ENCODE assay signal across 9 mouse cellular contexts in the genomic region with DNA sequence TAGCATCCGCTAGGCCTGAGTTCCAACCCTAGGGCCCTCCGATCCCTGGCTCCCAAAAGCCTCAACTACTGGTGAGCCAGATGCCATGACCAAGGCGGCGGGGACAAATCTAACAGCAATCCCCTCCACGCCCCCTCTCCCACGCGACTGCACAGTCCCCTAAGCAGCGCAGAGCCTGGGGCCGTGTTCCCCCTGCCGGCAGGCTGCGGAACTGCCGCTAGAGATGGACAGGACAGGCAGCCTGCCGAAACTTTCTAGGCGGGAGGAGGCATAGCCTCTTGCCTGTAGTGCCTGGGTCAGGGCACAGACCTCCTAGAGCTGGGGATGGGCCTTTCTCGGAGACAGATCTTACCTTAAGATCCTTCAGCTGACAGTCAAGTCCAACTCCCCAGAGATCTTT. TPM values are rescaled to one million over a fixed set of nuclear protein-coding genes. Genes with fewer than 3 reads are reported as not detected.
DNase-seq lines count a peak whose midpoint lies in the region; ATAC-seq and TF ChIP-seq lines count a peak whose summit lies in the region.
"Had no signal": no experiment of that assay in that cellular context is flagged by ENCODE, and none has a peak within 500 bp of the region (broad histone marks: within the 10 kb centered on the region; RNA-seq: fewer than 3 reads in every experiment).

No protein-coding gene starts in this region.

- H3K36me3 ChIP-seq in ES-E14 (ENCODE audit: control insufficient read depth, insufficient read depth, low read length, poor library complexity, severe bottlenecking): no peaks in the 10 kb centered on the region
- no peaks in the 10 kb centered on the region for H3K36me3 ChIP-seq in forebrain, embryonic 16.5 days (ENCODE audit: control insufficient read depth, insufficient read depth)
- no peaks in the 10 kb centered on the region for H3K36me3 ChIP-seq in limb, embryonic 14.5 days (ENCODE audit: control insufficient read depth, insufficient read depth, low read length)
- H3K36me3 ChIP-seq: neural tube, embryonic 12.5 days had no signal

- ATAC-seq in forebrain, embryonic 16.5 days: peak; percentile 60; the same call in 1 of the 2 replicates
- peak; percentile 35; the same call in 1 of the 2 replicates for ATAC-seq in limb, embryonic 14.5 days (ENCODE audit: low FRiP score, low read depth)

- peak; percentile 44 for DNase-seq in layer of hippocampus, adult 11-12 months (ENCODE audit: low spot score)
- DNase-seq in layer of hippocampus, postnatal 36 days: no peak
- DNase-seq in ES-E14 (ENCODE audit: low read depth, low spot score): peak; percentile 70
- DNase-seq in brain, embryonic 14.5 days (ENCODE audit: low read depth): peak; percentile 70
- DNase-seq in limb, embryonic 14.5 days (ENCODE audit: low spot score): peak; percentile 56
- no peak for DNase-seq in MN1 (ENCODE audit: low spot score)

- TF ChIP-seq CTCF in brain, embryonic 14.5 days (IDR thresholded peaks at IDR 0.05; ENCODE audit: borderline replicate concordance, extremely low read depth, insufficient read depth, insufficient read length): peak; percentile 93
- TF ChIP-seq CTCF in olfactory bulb, adult 2 months (IDR thresholded peaks at IDR 0.05; ENCODE audit: insufficient read depth, low read depth, low read length): peak; percentile 86

- in situ Hi-C loops in ES-E14 (cut with MboI; ENCODE audit: low sequenced_read_pairs in 2 of 2, unreplicated experiment in 2 of 2): loop anchor here in 1 of 2 experiments (25.0 kb wide), 1 partner anchor 229 kb away; no protein-coding TSS in a partner anchor

- 11% methylated on average over 15 of the region's 15 CpGs for WGBS in forebrain, embryonic 16.5 days
- 17% methylated on average over 15 of the region's 15 CpGs for WGBS in limb, embryonic 14.5 days
- 11% methylated on average over 15 of the region's 15 CpGs for WGBS in olfactory bulb, adult 2 months

- H3K9ac ChIP-seq in ES-E14 (ENCODE audit: insufficient read depth, low read depth, low read length, poor library complexity, severe bottlenecking): no peak overlapping the region
- H3K9ac ChIP-seq in forebrain, embryonic 16.5 days (replicated peaks; ENCODE audit: low read depth, low read length): no peak overlapping the region
- no peak overlapping the region for H3K9ac ChIP-seq in limb, embryonic 14.5 days (ENCODE audit: low read depth, low read length, severe bottlenecking)
- H3K9ac ChIP-seq: neural tube, embryonic 12.5 days had no signal

- no peak overlapping the region for H3K4me3 ChIP-seq in ES-E14 (ENCODE audit: insufficient read depth in 1 of 2, low read depth in 1 of 2, low read length in 2 of 2, poor library complexity in 1 of 2, severe bottlenecking in 1 of 2)
- H3K4me3 ChIP-seq in forebrain, embryonic 16.5 days (replicated peaks; ENCODE audit: low read length): no peak overlapping the region
- H3K4me3 ChIP-seq in limb, embryonic 14.5 days (replicated peaks; ENCODE audit: low read length): no peak overlapping the region
- no peak overlapping the region for H3K4me3 ChIP-seq in olfactory bulb, adult 2 months (ENCODE audit: insufficient read depth, low read depth, low read length)
- H3K4me3 ChIP-seq: neural tube, embryonic 12.5 days had no signal

- H3K27ac ChIP-seq in ES-E14 (ENCODE audit: insufficient read depth, low read depth, low read length, poor library complexity, severe bottlenecking): no peak overlapping the region
- H3K27ac ChIP-seq in forebrain, embryonic 16.5 days (ENCODE audit: low read length): no peak overlapping the region
- H3K27ac ChIP-seq in limb, embryonic 14.5 days (replicated peaks; ENCODE audit: low read depth, low read length): no peak overlapping the region
- no peak overlapping the region for H3K27ac ChIP-seq in olfactory bulb, adult 2 months (ENCODE audit: insufficient read depth, low read depth, low read length)
- H3K27ac ChIP-seq: neural tube, embryonic 12.5 days had no signal

- no peaks in the 10 kb centered on the region for H3K27me3 ChIP-seq in forebrain, embryonic 16.5 days (replicated peaks; ENCODE audit: control insufficient read depth, insufficient read depth, low read length)
- no peaks in the 10 kb centered on the region for H3K27me3 ChIP-seq in limb, embryonic 14.5 days (ENCODE audit: control insufficient read depth, insufficient read depth, low read length)
- H3K27me3 ChIP-seq: neural tube, embryonic 12.5 days had no signal

- TF ChIP-seq POLR2A in brain, embryonic 14.5 days (IDR thresholded peaks at IDR 0.05; ENCODE audit: borderline replicate concordance, extremely low read depth, insufficient read depth, insufficient read length, poor library complexity, severe bottlenecking): no peak
- TF ChIP-seq POLR2A in limb, embryonic 14.5 days (IDR thresholded peaks at IDR 0.05; ENCODE audit: borderline replicate concordance, extremely low read depth, insufficient read depth, insufficient read length): no peak
- no peak for TF ChIP-seq POLR2A in olfactory bulb, adult 2 months (IDR thresholded peaks at IDR 0.05; ENCODE audit: insufficient read depth, low read depth, low read length)

- no peak overlapping the region for H3K4me2 ChIP-seq in forebrain, embryonic 16.5 days (ENCODE audit: low read length)
- H3K4me2 ChIP-seq in limb, embryonic 14.5 days (replicated peaks; ENCODE audit: low read depth, low read length, severe bottlenecking): no peak overlapping the region
- H3K4me2 ChIP-seq: neural tube, embryonic 12.5 days had no signal

- no peaks in the 10 kb centered on the region for H3K9me3 ChIP-seq in ES-E14 (ENCODE audit: control insufficient read depth, insufficient read depth, low read depth, low read length)
- H3K9me3 ChIP-seq in forebrain, embryonic 16.5 days (ENCODE audit: control insufficient read depth, low read length): no peaks in the 10 kb centered on the region
- no peaks in the 10 kb centered on the region for H3K9me3 ChIP-seq in limb, embryonic 14.5 days (ENCODE audit: control insufficient read depth, low read length)
- H3K9me3 ChIP-seq: neural tube, embryonic 12.5 days had no signal

- no peaks in the 10 kb centered on the region for H3K4me1 ChIP-seq in ES-E14 (ENCODE audit: control insufficient read depth in 2 of 2, insufficient read depth in 2 of 2, low read length in 2 of 2, poor library complexity in 1 of 2)
- H3K4me1 ChIP-seq in forebrain, embryonic 16.5 days (replicated peaks; ENCODE audit: control insufficient read depth, insufficient read depth, low read length): peaks cover 6% of the 10 kb centered on the region
- no peaks in the 10 kb centered on the region for H3K4me1 ChIP-seq in limb, embryonic 14.5 days (ENCODE audit: control insufficient read depth, insufficient read depth, low read length)
- no peaks in the 10 kb centered on the region for H3K4me1 ChIP-seq in olfactory bulb, adult 2 months (ENCODE audit: control insufficient read depth, insufficient read depth, low read length)
- H3K4me1 ChIP-seq: neural tube, embryonic 12.5 days had no signal

TF ChIP-seq in ES-E14, 5 proteins besides CTCF, POLR2A, EP300 and RAD21:
- TF ChIP-seq MAFK (IDR thresholded peaks at IDR 0.05; ENCODE audit: insufficient read depth, low read depth, low read length) (no peak), ZC3H11A (IDR thresholded peaks at IDR 0.05; ENCODE audit: borderline replicate concordance, low read depth, low read length) (no peak), ZNF384 (IDR thresholded peaks at IDR 0.05; ENCODE audit: low read depth, low read length) (no peak), HCFC1 (IDR thresholded peaks at IDR 0.05; ENCODE audit: borderline replicate concordance, insufficient read depth, low read length) (no peak), CHD2 (IDR thresholded peaks at IDR 0.05; ENCODE audit: low read depth, low read length) (no peak)
TF ChIP-seq in ES-E14: peak in this region for 0.

RNA-seq across cellular contexts. Expression of a gene that starts 9.7 kb away (rescaled TPM):
- total RNA-seq in layer of hippocampus, postnatal 36 days (2021): 1 to 10 TPM; 1.0 to 1.1 TPM
- total RNA-seq in ES-E14 (2012; rRNA removed): 0.89 TPM in 1 of 2 replicates, not detected in the other
- polyA plus RNA-seq in brain, embryonic 14.5 days (2012; rRNA removed): 0.26 and 0.32 TPM in 2 replicates
- polyA plus RNA-seq in forebrain, embryonic 16.5 days (2015; fragmentation: Nextera tagmentation; extraction: Ambion mirVana): 0.44 and 1.0 TPM in 2 replicates
- polyA plus RNA-seq in limb, embryonic 14.5 days (2012; rRNA removed): 9.9 and 17.1 TPM in 2 replicates
- 5.3 and 11.2 TPM in 2 replicates for polyA plus RNA-seq in limb, embryonic 14.5 days (2014; fragmentation: Nextera tagmentation; extraction: Ambion mirVana)
- not detected in 2 replicates for polyA plus RNA-seq in olfactory bulb, adult 2 months (2012; ENCODE audit: insufficient read depth, insufficient read length, low replicate concordance, missing spikeins)

RNA-seq across cellular contexts. Expression of a gene that starts 41.2 kb away (rescaled TPM):
- total RNA-seq in layer of hippocampus, postnatal 36 days (2021): 10 to 100 TPM; 32.7 to 33.8 TPM
- 1.8 and 2.9 TPM in 2 replicates for total RNA-seq in ES-E14 (2012; rRNA removed)
- polyA plus RNA-seq in brain, embryonic 14.5 days (2012; rRNA removed): 50.2 and 52.6 TPM in 2 replicates
- 32.0 and 36.2 TPM in 2 replicates for polyA plus RNA-seq in forebrain, embryonic 16.5 days (2015; fragmentation: Nextera tagmentation; extraction: Ambion mirVana)
- polyA plus RNA-seq in limb, embryonic 14.5 days (2012; rRNA removed): 6.1 and 8.2 TPM in 2 replicates
- polyA plus RNA-seq in limb, embryonic 14.5 days (2014; fragmentation: Nextera tagmentation; extraction: Ambion mirVana): 3.0 and 3.2 TPM in 2 replicates
- polyA plus RNA-seq in olfactory bulb, adult 2 months (2012; ENCODE audit: insufficient read depth, insufficient read length, low replicate concordance, missing spikeins): not detected in 2 replicates

RNA-seq across cellular contexts. Expression of a gene that starts 49.6 kb away (rescaled TPM):
- total RNA-seq in layer of hippocampus, postnatal 36 days (2021): 1 to 10 TPM in 1 of 2 experiments, under 1 TPM in 1; 0.68 to 1.1 TPM
- 1.7 and 2.2 TPM in 2 replicates for total RNA-seq in ES-E14 (2012; rRNA removed)
- polyA plus RNA-seq in brain, embryonic 14.5 days (2012; rRNA removed): 0.07 and 0.24 TPM in 2 replicates
- not detected in 2 replicates for polyA plus RNA-seq in forebrain, embryonic 16.5 days (2015; fragmentation: Nextera tagmentation; extraction: Ambion mirVana)
- 0.09 and 0.21 TPM in 2 replicates for polyA plus RNA-seq in limb, embryonic 14.5 days (2012; rRNA removed)
- polyA plus RNA-seq in limb, embryonic 14.5 days (2014; fragmentation: Nextera tagmentation; extraction: Ambion mirVana): not detected in 2 replicates
- not detected in 2 replicates for polyA plus RNA-seq in olfactory bulb, adult 2 months (2012; ENCODE audit: insufficient read depth, insufficient read length, low replicate concordance, missing spikeins)
- polyA plus RNA-seq: neural tube, embryonic 12.5 days had no signal

Comparison
In these comparisons a context has a peak if more than half of its experiments do, and no peak if none do; other contexts are left out.
1. DNase-seq: peak in layer of hippocampus, adult 11-12 months (single experiment), ES-E14 (single experiment), brain, embryonic 14.5 days (single experiment) and limb, embryonic 14.5 days (single experiment); none in layer of hippocampus, postnatal 36 days (0 of 2) and MN1 (single experiment).